Mouse (Mus musculus) layer of hippocampus, postnatal 14 days (tissue): ENCODE data around the gene Eral1. TPM values are rescaled to one million over a fixed set of nuclear protein-coding genes. Genes with fewer than 3 reads are reported as not detected.
"Not testable (repeated sequence)": the region's sequence is repeated elsewhere in the genome, so short reads cannot be mapped to it uniquely, and the experiment has no call there.

Source experiments
- DNase-seq, 2 experiments: peaks; one replicate each; pipeline ENCODE4 v3.0.0; 2021 to 2022; ENCODE audit warnings: low spot score in 2 of 2, mixed read lengths in 1 of 2
- total RNA-seq, 2 experiments: library from RNA; stranded (reverse); gene quantifications; 2 replicates each; pipeline ENCODE4 v1.2.3; 2021

Eral1 gene
- total RNA-seq, 2 experiments from 2014 or later, result 19.7 to 20.8 TPM

- no peak for DNase-seq
Observed at GRCm38 (mm10) chr11:78094137-78094503, 13.9 kb upstream of the Eral1 start.

DNA sequence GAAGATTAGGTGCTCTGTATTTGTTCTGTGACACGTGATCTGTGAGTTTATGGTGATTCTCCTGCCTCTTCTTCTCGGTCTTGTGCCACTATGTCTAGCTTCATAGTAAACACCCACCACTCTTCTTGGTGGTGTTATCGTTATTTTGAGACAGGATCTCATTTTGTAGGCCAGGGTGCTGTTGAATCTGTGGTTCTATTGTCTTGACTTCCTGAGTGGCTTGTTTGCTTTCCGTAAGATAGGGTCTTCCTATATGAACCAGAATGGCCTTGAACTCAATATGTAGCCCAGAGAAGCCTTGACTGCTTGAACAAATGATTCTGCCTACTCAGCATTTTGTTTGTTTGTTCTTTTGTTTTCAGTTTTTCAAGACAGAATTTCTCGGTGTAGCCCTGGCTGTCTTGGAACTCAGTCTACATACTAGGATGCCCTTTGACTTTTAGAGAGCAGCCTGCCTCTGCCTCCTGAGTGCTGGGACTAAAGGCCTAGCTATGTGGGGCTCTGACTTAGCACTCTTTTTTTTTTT, 7.6 kb upstream of the Eral1 start:
- no peak for DNase-seq

GRCm38 (mm10) chr11:78086925-78087479, 6.8 kb upstream of the Eral1 start:
- no peak for DNase-seq

GRCm38 (mm10) chr11:78083595-78083994, 3.4 kb upstream of the Eral1 start:
- no peak for DNase-seq

- DNase-seq, result no peak
Observed at GRCm38 (mm10) chr11:78074666-78075065, 5.5 kb downstream of the Eral1 start.

DNA sequence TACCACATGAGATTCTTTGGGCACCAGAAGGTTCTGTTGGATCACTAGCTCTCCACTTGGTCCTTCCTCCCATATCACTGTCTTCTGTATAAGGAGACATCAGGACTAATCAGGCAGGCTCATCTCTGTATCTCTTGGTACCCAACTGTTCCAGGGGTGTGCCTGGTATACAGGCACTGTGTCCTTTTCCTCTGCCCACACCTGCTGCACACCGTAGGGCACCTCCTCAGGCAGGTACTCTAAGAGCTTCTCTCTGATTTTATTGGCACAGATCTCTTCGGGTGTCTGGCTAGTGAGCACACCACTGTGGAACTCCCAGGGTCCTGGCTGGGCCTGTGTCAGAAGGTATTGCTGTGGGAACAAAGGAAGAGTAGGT, 5.9 kb downstream of the Eral1 start:
- DNase-seq, result no peak

DNA sequence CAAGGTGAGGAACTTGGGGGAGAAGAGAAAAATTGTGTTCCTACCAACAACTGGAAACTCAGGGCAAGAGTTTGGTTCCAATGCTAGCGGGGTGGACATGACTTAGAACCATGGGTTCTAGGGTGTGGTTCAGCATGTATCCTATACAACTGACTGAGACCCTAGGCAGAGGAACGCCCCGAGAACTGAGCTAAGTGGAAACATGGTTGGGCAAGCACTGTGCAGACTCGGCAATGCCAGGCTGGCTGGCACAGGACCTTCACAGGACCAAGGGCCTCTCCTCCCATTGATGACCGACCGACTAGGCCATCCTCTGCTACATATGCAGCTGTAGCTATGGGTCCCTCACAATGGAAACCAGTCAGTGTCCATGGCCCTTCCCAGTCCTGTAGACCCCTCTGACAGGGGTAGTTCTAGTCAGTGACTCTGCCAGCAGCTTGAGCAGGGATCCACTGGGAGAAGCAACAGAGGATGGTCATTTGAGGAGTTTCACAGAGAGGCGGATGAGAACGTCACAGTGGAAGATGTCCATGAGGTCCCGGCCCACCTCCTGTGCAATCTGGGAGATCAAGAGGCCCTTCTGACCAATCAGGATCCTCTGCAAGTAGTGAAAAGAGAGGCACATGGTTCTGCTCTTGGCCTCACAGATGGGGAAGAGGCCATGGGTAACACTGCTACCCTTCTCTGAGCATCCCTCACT, 6.5 kb downstream of the Eral1 start:
- DNase-seq, result no peak

- DNase-seq, result no peak
Observed at GRCm38 (mm10) chr11:78072425-78073130, 7.6 kb downstream of the Eral1 start.

GRCm38 (mm10) chr11:78071938-78072337, 8.2 kb downstream of the Eral1 start:
- no peak for DNase-seq

GRCm38 (mm10) chr11:78069646-78070045, 10.5 kb downstream of the Eral1 start:
- no peak for DNase-seq

- no peak for DNase-seq
Observed at GRCm38 (mm10) chr11:78069130-78069529, 11.1 kb downstream of the Eral1 start.

DNA sequence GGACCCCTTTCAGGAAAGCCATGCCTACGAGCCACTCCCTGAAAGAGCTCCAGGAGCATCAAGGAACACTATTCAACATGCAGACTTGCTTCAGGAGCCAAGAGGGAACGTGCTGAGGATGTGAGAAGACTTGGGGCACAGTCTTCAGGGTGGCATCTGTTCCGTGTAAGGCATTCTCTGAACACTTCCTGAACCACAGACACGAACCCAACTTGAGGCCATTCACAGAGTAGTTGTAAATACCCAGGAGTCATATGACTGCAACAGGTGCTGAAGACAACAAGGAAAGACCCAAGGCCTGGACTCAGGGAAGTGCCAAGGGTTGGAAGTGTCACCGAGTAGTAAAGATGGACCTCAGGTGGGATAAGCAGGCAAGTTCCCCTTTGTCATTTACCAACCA, 12.6 kb downstream of the Eral1 start:
- DNase-seq, result no peak

DNA sequence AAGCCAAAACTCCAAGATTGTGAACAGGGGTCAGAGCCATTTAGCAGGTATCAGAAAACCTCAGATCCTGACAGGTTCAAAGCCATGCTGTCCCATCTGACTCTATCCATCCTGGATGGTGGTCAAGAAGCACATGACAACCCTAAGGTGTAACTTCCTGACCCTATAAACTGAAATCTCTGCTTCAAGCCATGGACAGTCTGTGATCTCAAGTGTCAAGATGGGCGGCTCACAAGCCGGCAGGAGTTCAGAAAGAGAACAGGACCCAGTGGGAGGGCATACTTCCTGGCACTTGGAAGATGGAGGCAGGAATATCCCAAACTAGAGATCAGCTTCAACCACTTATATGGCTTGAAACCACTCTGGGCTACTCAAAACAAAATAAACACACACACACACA, 13.5 kb downstream of the Eral1 start:
- DNase-seq, result no peak

GRCm38 (mm10) chr11:78065906-78066305, 14.3 kb downstream of the Eral1 start:
- DNase-seq, result no peak

GRCm38 (mm10) chr11:78062563-78062962, 17.6 kb downstream of the Eral1 start:
- DNase-seq, result no peak

DNA sequence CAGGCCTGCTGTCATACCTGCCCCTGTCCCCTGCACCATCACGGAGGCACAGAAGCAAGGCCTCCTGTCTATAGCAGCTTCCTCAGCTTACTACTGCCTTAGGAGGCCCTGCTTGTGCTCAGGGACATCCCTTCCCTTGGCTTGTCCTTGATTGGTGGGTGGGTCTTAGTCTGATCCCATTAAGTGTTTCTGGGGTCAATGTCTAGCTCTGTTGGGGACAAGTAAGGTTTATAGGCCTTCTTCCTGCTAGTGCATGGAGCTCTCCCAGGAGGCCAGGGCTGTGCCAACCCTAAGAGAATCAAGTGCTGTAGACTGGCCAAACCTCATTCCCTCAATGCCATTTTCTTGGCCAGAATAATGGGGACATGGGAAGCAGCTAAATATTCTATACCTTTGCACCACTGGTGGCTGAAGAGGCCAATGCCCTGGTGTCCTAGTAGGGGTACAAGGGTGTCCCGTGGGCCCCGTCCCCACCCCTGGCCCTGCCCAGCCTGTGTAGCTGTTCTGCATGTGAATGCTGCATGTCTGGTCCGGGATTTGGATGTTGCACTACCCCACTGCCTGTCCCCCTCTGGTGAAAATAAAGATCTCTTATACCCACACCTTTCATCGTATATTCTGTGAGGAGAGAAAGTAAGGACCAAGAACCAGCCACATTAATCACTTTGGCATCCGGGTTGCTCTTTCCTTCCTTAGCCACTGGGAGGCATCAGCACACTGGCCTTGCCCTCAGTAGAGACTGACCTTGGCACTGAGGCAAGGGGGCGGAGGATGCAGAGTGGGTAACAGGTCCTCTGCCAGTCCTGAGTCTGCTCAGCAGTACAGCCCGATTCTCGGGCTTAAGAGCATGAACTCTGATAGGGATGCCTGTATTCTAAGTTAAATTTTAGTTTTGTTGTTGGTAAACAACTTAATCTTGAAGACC, 20.1 kb downstream of the Eral1 start:
- DNase-seq, result peak; percentile 58 to 72

DNA sequence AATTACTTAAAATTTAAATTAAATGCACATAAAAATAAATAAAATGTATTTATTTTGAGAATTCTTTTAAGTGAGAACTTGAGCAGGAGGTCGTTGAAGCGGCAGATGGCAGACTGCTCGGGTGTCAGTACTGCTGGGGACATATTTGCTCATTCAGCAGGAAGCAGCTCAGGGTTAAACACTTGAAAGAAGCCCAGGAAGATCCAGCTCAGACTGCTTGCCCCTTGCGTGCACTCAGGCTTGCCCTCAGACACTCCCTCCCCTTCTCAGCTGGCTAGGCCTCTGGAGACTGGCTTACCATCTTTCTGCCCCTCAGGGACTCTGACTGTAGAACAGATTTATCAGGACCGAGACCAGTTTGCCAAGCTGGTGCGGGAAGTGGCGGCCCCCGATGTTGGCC, 23.2 kb downstream of the Eral1 start:
- DNase-seq, result no peak

DNA sequence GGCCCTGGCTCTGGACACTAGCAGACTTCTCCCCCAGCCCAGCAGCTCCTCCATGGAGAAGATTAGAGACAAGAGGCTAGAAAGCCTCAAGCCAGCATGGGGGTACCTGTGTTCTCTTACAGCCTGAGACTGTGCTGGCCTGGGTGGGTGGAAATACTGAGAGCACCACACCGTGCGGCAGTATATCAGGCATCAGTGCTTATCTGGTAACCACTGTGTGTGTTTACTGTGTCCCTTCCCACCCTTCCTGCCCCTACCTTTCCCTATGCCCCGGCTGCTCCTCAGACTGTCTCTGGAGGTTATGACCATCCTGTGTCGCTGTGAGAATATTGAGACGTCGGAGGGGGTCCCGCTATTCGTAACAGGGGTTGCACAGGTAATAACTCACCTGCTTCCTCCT, 27.1 kb downstream of the Eral1 start:
- DNase-seq, result no peak

DNA sequence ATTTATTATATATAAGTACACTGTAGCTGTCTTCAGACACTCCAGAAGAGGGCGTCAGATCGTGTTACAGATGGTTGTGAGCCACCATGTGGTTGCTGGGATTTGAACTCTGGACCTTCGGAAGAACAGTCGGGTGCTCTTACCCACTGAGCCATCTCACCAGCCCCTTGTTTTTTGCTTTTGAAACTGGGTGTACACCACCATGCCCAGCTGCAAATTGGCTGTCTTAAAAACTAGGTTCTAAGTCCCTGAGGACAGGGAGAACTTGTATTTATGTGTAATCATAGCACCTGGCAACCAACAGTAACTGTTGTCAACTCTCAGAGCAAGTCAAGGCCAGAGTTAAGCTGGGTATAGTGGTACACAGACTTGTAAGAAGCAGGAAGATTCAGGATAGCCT, 31.5 kb downstream of the Eral1 start:
- not testable (repeated sequence) for DNase-seq

DNA sequence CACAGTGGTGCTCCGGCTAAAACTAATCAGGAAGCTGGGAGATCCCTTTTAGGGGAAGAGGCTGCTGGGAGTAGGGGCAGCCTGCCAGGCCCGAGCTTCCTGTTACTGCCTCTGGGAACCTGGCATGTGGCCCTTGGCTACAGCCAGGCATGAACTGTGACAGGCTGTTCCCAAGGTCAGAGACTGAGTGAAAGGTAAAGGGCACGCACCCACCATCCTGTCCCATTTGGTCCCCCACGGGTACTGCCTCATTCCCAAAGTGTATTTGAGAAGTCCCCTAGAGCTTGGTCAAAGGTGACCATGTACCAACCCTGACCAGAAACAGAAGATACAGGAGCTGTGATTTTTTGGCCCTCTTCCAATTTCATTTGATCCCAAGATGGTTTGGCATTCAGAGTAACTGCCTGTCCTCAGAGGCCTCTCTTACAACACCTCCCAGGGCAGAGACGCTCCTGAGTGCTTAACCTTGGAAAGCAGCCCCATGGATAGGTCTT, 35.4 kb downstream of the Eral1 start:
- peak; percentile 38 to 45 for DNase-seq

GRCm38 (mm10) chr11:78042290-78042870, 37.8 kb downstream of the Eral1 start:
- not testable (repeated sequence) for DNase-seq
